Mouse (Mus musculus): ENCODE measurements at regions not wholly inside any gene's neighbourhood (a gene's known extent, or its start where the extent isn't known, plus 50 kb on each side); places are given as distances from the start of the nearest gene placed in this dataset.

- DNase-seq (ENCODE audit: low spot score), result no peak
Measured at GRCm38 (mm10) chr3:147537584-147537983, 685.4 kb downstream of the Ttll7 start.

GRCm38 (mm10) chr3:147532196-147532595 lies 680.0 kb downstream of the Ttll7 start:
- no peak for DNase-seq (ENCODE audit: low spot score)

GRCm38 (mm10) chr3:147531608-147532180 lies 679.5 kb downstream of the Ttll7 start:
- no peak for DNase-seq (ENCODE audit: low spot score)
